Mouse (Mus musculus): ENCODE measurements at regions not wholly inside any gene's neighbourhood (a gene's known extent, or its start where the extent isn't known, plus 50 kb on each side); places are given as distances from the start of the nearest gene placed in this dataset. TPM values are rescaled to one million over a fixed set of nuclear protein-coding genes. Genes with fewer than 3 reads are reported as not detected.

DNA sequence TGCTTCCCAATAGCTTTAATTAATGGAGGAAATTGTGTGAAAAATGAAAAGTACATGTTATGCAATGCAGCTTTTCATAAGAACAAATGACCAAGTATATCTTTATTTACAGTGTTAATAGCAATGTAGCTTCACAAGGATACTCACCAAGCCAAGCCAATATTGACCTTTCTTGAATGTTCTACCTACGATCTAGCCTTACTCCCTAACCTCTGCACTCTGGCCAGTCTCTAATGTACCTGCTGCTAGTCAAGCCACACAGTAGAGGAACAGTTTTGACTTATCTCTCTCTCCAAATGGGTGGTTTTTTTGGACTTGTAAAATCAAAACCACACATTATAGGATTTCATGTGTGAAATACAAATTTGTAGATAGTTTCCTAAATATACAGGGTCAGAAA is 70.8 kb upstream of the Dpyd start:
- DNase-seq (ENCODE audit: low spot score), result no peak
- intact Hi-C loops (cut with DNase I), result no loop called here

DNA sequence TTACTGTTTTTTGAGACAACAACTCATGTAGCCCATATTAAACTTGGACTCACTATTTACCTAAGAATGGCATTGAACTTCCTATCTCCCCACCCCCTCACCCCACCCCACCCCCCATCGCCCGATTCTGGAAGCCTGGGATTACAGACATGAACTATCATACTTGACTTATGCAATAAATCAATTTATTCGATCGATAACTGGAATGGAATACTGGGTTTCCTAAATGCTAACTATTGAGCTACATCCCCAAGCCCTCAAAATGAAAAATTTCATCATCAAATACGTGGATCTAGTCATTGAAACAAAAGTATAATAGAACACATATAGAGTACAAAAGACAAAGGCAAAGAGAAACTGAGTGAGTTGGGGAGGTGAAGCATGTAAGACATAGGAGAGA is 70.1 kb upstream of the Dpyd start:
- intact Hi-C loops (cut with DNase I), result no loop called here
- no peak for DNase-seq (ENCODE audit: low spot score)

DNA sequence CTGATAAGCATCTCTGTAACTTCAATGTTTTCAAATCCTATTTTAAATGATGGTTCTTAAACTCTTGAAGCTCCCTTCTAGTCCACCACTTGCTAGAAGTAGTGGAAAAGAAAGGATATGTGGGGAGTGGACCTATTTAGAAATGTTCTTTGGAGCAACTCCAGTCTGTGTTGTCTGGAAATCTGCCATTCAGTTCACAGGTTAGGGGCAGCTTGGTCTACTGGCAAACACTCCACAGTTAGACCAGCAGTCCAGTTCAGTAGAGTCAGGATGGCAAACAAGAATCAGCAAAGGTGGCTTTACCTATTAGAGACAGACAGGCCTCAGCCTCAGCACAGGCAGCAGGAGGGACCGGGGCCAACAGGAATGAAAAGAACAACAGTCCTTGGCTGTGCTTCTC is 67.3 kb upstream of the Dpyd start:
- DNase-seq (ENCODE audit: low spot score), result no peak
- intact Hi-C loops (cut with DNase I), result no loop called here

DNA sequence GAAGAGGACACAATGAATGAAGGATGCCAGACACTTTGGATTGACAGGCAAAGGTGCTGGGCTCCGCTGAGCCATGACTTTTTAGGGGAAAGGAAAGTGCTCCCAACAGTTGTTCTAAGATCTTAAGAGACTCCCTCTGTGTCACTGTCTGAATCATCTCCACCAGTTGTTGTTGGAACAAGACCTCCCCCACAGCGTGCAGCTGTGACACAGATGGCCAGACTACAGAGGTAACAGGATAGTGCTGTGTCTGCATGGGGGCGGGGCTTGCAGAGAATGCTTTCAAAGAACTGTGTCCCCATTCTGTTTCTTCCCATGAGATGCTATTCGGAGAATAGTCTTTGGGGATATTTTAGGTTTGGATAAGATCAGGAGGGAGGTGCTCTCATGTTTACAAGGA is 61.7 kb upstream of the Dpyd start:
- DNase-seq (ENCODE audit: low spot score), result no peak
- intact Hi-C loops (cut with DNase I), result no loop called here

DNA sequence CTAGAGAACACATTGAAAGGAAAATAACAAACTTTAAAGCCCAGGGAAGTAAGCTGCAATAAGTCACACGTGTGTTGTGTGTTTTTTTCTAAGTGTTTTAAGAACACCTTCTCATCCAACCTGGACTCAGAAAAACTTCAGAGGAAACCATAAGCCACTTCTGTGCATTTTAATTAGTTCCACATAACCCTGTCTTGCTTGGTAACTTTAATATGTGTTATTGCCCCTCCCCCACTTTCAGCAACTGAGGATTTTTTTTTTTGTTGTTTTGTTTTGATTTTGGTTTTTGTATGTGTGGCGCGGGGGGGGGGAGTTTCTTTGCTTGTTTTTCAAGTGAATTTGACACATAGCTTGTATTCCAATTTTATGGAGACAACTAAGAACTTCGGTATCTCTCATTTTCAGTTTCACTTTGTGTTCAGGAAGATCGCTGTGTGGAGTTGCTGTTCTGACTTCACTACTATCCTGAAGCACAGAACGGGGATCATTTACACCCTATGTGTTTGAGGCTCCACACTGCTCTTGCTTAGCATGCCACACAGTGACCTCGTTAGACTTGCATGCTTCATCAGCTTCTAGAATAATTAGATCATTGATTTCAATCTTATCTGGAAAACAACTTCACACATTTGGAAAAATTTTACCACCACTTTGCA is 54.2 kb upstream of the Dpyd start:
- no peak for DNase-seq (ENCODE audit: low spot score)
- intact Hi-C loops (cut with DNase I), result no loop called here

DNA sequence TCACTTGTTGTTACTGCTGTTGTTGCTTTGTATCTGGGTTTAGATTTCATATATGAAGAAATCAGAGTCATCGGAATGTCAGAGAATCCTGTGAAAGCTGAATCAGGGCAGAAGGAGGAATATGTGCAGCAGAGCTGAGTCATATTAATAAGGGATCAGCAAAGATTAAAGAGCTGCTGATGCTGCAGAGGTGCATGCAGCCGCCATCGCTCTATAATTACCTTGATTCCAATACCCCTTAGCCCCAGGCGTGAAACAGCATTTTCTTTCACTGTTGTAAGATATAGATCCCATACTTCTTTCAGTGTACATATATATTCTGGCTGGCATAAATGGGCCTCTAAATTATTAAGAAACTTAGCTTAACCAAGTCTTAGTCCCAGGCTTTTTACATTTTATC is 51.1 kb upstream of the Dpyd start:
- DNase-seq (ENCODE audit: low spot score), result no peak
- intact Hi-C loops (cut with DNase I), result no loop called here

DNA sequence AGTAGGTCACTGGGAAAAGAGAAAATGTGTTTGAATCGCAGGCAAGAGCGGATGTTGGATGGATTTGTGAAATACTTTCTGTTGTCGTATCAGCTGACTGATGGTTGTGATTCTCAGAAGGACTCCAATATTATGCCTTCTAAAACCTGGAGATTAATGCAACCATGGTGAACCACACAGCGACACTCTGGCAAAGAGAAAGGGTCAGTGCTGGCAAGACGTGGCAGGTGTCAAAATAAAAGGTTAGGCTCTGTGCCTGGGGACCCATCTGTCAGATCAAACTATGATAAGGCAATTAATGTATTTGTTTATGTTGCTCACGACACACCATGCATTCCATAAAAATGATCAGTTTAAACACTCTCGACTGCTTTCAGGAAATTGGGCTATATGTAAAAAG is 50.0 kb upstream of the Dpyd start:
- DNase-seq (ENCODE audit: low spot score), result no peak
- intact Hi-C loops (cut with DNase I), result no loop called here

Small RNA genes lying in the stretch of these regions (microRNA-seq; reads per million reads assigned to microRNA genes)
- gene Gm24155 (not detected), gene Mir137 (84.7 reads per million, percentile 55 among the genes with 10 or more reads in this experiment)
